In the genomic region with DNA sequence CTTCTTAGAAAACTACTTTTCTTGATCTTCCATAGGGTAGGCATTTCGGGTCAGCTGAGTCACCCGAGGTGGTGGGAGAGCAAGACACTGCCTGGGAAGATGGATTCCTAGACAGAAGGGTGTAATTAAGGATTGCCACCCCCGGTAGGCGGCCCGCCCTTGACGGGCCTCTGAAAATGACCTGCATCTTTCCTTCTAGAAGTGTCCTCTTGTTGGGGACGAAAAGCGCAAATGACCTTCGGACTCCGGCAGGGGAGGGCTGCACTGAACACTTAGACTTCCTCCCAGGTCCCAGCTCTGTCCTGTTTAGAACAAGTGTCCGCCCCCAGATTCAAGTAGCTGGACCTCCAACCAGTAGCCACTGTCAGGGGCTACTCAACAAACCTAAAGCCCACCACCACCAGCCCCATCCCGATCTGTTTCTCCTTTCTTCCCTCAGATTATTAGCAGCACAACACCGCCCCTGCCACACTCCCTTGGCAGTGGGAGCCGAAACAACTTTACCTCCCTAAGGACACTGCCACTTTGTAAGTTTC, we compare ENCODE assay signal across 9 mouse cellular contexts. TPM values are rescaled to one million over a fixed set of nuclear protein-coding genes. Genes with fewer than 3 reads are reported as not detected.
A peak's percentile ranks its signal among the peaks of the same experiment; 100 is the strongest.
DNase-seq lines count a peak whose midpoint lies in the region; ATAC-seq and TF ChIP-seq lines count a peak whose summit lies in the region.
"Had no signal": no experiment of that assay in that cellular context is flagged by ENCODE, and none has a peak within 500 bp of the region (broad histone marks: within the 10 kb centered on the region; RNA-seq: fewer than 3 reads in every experiment).

No protein-coding gene starts in this region.

- H3K79me2 ChIP-seq in myocyte (ENCODE audit: control insufficient read depth, insufficient read depth): peaks cover 31% of the 10 kb centered on the region

- peaks cover 55% of the 10 kb centered on the region for H3K27me3 ChIP-seq in forebrain, embryonic 12.5 days
- no peaks in the 10 kb centered on the region; the same call in 1 of the 2 replicates for H3K27me3 ChIP-seq in kidney, embryonic 14.5 days (ENCODE audit: control insufficient read depth, insufficient read depth, low read length)
- H3K27me3 ChIP-seq in myocyte (ENCODE audit: control insufficient read depth, insufficient read depth, insufficient read length): no peaks in the 10 kb centered on the region

- no peak for TF ChIP-seq POLR2A in myocyte (IDR thresholded peaks at IDR 0.05; ENCODE audit: insufficient read length, low read depth)

- ATAC-seq in forebrain, embryonic 12.5 days (ENCODE audit: low FRiP score): peak; percentile 2; the same call in 1 of the 2 replicates
- peak; percentile 39 for ATAC-seq in kidney, embryonic 14.5 days (ENCODE audit: low FRiP score, low TSS enrichment)
- no peak for ATAC-seq in erythroid progenitor cell, adult 5-6 weeks (replicated peaks; ENCODE audit: low FRiP score, poor library complexity, severe bottlenecking)
- no peak for ATAC-seq in granulocyte monocyte progenitor cell, adult 5-6 weeks (replicated peaks; ENCODE audit: poor library complexity, severe bottlenecking)

- H3ac ChIP-seq in myocyte (ENCODE audit: control insufficient read depth, insufficient read length): no peak overlapping the region

- peak overlapping the region; percentile 77 for H3K4me3 ChIP-seq in left cerebral cortex, adult 2 months
- H3K4me3 ChIP-seq in forebrain, embryonic 12.5 days (replicated peaks): peak overlapping the region; percentile 78
- H3K4me3 ChIP-seq in kidney, embryonic 14.5 days (ENCODE audit: low read length): peak overlapping the region; percentile 79
- H3K4me3 ChIP-seq in myocyte: peak overlapping the region; percentile 78

- no peak for TF ChIP-seq CTCF in left cerebral cortex, adult 2 months (IDR thresholded peaks at IDR 0.05)

- H3K9ac ChIP-seq in forebrain, embryonic 12.5 days: peak overlapping the region; percentile 81
- peak overlapping the region; percentile 81; the same call in 1 of the 2 replicates for H3K9ac ChIP-seq in kidney, embryonic 14.5 days (ENCODE audit: low read depth, low read length)

- peaks cover 43% of the 10 kb centered on the region for H3K4me1 ChIP-seq in forebrain, embryonic 12.5 days
- H3K4me1 ChIP-seq in kidney, embryonic 14.5 days (ENCODE audit: control insufficient read depth, insufficient read depth, low read length): 0 out of 2 replicates have a peak, but pooled peaks cover 2% of the 10 kb centered on the region

- H3K36me3 ChIP-seq in forebrain, embryonic 12.5 days (replicated peaks): no peaks in the 10 kb centered on the region
- H3K36me3 ChIP-seq in kidney, embryonic 14.5 days (ENCODE audit: control insufficient read depth, insufficient read depth, low read length): no peaks in the 10 kb centered on the region
- H3K36me3 ChIP-seq in myocyte (ENCODE audit: control insufficient read depth, insufficient read depth): no peaks in the 10 kb centered on the region

- H3K9me3 ChIP-seq in forebrain, embryonic 12.5 days: no peaks in the 10 kb centered on the region
- no peaks in the 10 kb centered on the region for H3K9me3 ChIP-seq in kidney, embryonic 14.5 days (ENCODE audit: control insufficient read depth, low read length)

- WGBS in forebrain, embryonic 12.5 days: under 1% methylated on average over 14 of the region's 14 CpGs
- under 1% methylated on average over 14 of the region's 14 CpGs for WGBS in kidney, embryonic 14.5 days

- intact Hi-C loops in left cerebral cortex, adult 2 months (cut with DNase I): loop anchor here (5.0 kb wide), 2 partner anchors 292 to 622 kb away; no protein-coding TSS in a partner anchor
- intact Hi-C loops in left cerebral cortex, postnatal 4 days (cut with DNase I): loop anchor here (5.0 kb wide), 1 partner anchor 282 kb away; no protein-coding TSS in a partner anchor

- H3K27ac ChIP-seq in left cerebral cortex, adult 2 months: no peak overlapping the region
- H3K27ac ChIP-seq in forebrain, embryonic 12.5 days: no peak overlapping the region
- H3K27ac ChIP-seq in kidney, embryonic 14.5 days (ENCODE audit: low read depth, low read length): no peak overlapping the region
- H3K27ac ChIP-seq: macrophage had no signal

- peak overlapping the region; percentile 82 for H3K4me2 ChIP-seq in forebrain, embryonic 12.5 days
- H3K4me2 ChIP-seq in kidney, embryonic 14.5 days (replicated peaks; ENCODE audit: low read depth, low read length): peak overlapping the region; percentile 89
- H3K4me2 ChIP-seq in myocyte (ENCODE audit: low read depth): peak overlapping the region; percentile 90

- DNase-seq in left cerebral cortex, adult 2 months (ENCODE audit: extremely low spot score in 1 of 2, low spot score in 2 of 2): no peak
- no peak for DNase-seq in left cerebral cortex, postnatal 4 days
- no peak for DNase-seq in cerebellum, adult 8-10 months

TF ChIP-seq in myocyte, 11 proteins besides CTCF, POLR2A, EP300 and RAD21:
- TF ChIP-seq E2F4 (IDR thresholded peaks at IDR 0.05; ENCODE audit: insufficient read depth) (no peak), TCF3 (IDR thresholded peaks at IDR 0.05; ENCODE audit: insufficient read length, low read depth) (no peak), MYOG (IDR thresholded peaks at IDR 0.05; ENCODE audit: control insufficient read depth in 1 of 3, insufficient read depth in 1 of 3, insufficient read length in 2 of 3, low read depth in 2 of 3) (no peak), MAX (IDR thresholded peaks at IDR 0.05; ENCODE audit: low read depth) (no peak), POLR2AphosphoS2 (IDR thresholded peaks at IDR 0.05; ENCODE audit: insufficient read length, low read depth) (no peak), SRF (IDR thresholded peaks at IDR 0.05; ENCODE audit: control insufficient read depth, insufficient read length, low read depth) (no peak), MYOD1 (IDR thresholded peaks at IDR 0.05; ENCODE audit: control insufficient read depth in 1 of 3, insufficient read length in 2 of 3, low read depth in 2 of 3) (no peak), TCF12 (IDR thresholded peaks at IDR 0.05; ENCODE audit: insufficient read depth, poor library complexity, severe bottlenecking) (no peak), CEBPB (IDR thresholded peaks at IDR 0.05; ENCODE audit: insufficient read depth, poor library complexity, severe bottlenecking) (no peak), REST (IDR thresholded peaks at IDR 0.05; ENCODE audit: insufficient read depth, insufficient read length) (no peak), USF1 (IDR thresholded peaks at IDR 0.05; ENCODE audit: low read depth) (no peak)

RNA-seq across cellular contexts. Expression of a gene that starts 0.7 kb away (rescaled TPM):
- total RNA-seq in left cerebral cortex, adult 2 months (2021): 10 to 100 TPM; 61.8 to 76.5 TPM
- total RNA-seq in left cerebral cortex, postnatal 4 days (2021): 100 to 1,000 TPM; 162 to 169 TPM
- polyA plus RNA-seq in forebrain, embryonic 12.5 days (2016; fragmentation: Nextera tagmentation; extraction: Ambion mirVana): 38.8 and 42.0 TPM in 2 replicates
- polyA plus RNA-seq in kidney, embryonic 14.5 days (2014; fragmentation: Nextera tagmentation; extraction: Ambion mirVana): 19.9 and 34.4 TPM in 2 replicates
- 12.8 TPM for polyA plus RNA-seq in myocyte (2012; fragmentation: generic; extraction: Trizol)
- not detected in 2 replicates for total RNA-seq in erythroid progenitor cell, adult 5-6 weeks (2015; ENCODE audit: low replicate concordance)
- not detected in 2 replicates for total RNA-seq in erythroid progenitor cell, adult 5-6 weeks (2017; ENCODE audit: low replicate concordance)
- total RNA-seq in granulocyte monocyte progenitor cell, adult 5-6 weeks (2014; fragmentation: Nextera tagmentation): not detected in 2 replicates
- not detected in 2 replicates for total RNA-seq in granulocyte monocyte progenitor cell, adult 5-6 weeks (2017)
- polyA plus RNA-seq: macrophage had no signal

Comparison
In these comparisons a context has a peak if more than half of its experiments do, and no peak if none do; other contexts are left out.
1. ATAC-seq: peak in forebrain, embryonic 12.5 days (single experiment) and kidney, embryonic 14.5 days (single experiment); none in erythroid progenitor cell, adult 5-6 weeks (single experiment) and granulocyte monocyte progenitor cell, adult 5-6 weeks (single experiment).
2. RNA of a gene that starts 0.7 kb away (total RNA-seq): 162 to 169 TPM in left cerebral cortex, postnatal 4 days and 61.8 to 76.5 TPM in left cerebral cortex, adult 2 months; not detected in erythroid progenitor cell, adult 5-6 weeks and not detected in granulocyte monocyte progenitor cell, adult 5-6 weeks; every median in the first group is over 10 times any median in the second.
3. Peak in every context shown above with its lines, with median percentiles within 50 percentile points of each other: H3K4me3 ChIP-seq and H3K4me2 ChIP-seq.